Mouse (Mus musculus) midbrain, postnatal 0 days (tissue): Measurements from ENCODE around the gene Ube2d3. TPM values are rescaled to one million over a fixed set of nuclear protein-coding genes. Genes with fewer than 3 reads are reported as not detected.

Experiments
- ATAC-seq: fragments of 200-750 bp; cut with Nextera tagmentation; 2 replicates; pipeline ENCODE4 v1.8.0; 2017; ENCODE audit warnings: moderate number of reproducible peaks, mild to moderate bottlenecking, moderate TSS enrichment, moderate library complexity; ENCODE audit not compliant: low FRiP score
- DNase-seq: peaks from one replicate; pipeline ENCODE4 v3.0.0-alpha.2; 2015; ENCODE audit warnings: low spot score
- H3K27ac ChIP-seq: fragments of 300-500 bp; sonication (generic); 2 replicates; pipeline ENCODE4 v1.5.1; 2014; ENCODE audit warnings: low read depth, mild to moderate bottlenecking, low read length, mixed read lengths
- H3K27me3 ChIP-seq: fragments of 300-500 bp; sonication (generic); 2 replicates; pipeline ENCODE4 v1.6.1; 2014; ENCODE audit warnings: low read length, control low read depth, mixed read lengths; ENCODE audit not compliant: insufficient read depth
- H3K36me3 ChIP-seq: fragments of 300-500 bp; sonication (generic); 2 replicates; pipeline ENCODE4 v1.6.1; 2014; ENCODE audit warnings: low read length, control low read depth, mixed read lengths; ENCODE audit not compliant: insufficient read depth
- H3K4me1 ChIP-seq: fragments of 300-500 bp; sonication (generic); 2 replicates; pipeline ENCODE4 v1.6.1; 2014; ENCODE audit warnings: mild to moderate bottlenecking, control low read depth, antibody characterized with exemption, low read length, mixed read lengths; ENCODE audit not compliant: insufficient read depth
- H3K4me2 ChIP-seq: fragments of 300-500 bp; sonication (generic); 2 replicates; pipeline ENCODE4 v1.6.1; 2014; ENCODE audit warnings: low read depth, mild to moderate bottlenecking, low read length, mixed read lengths; ENCODE audit not compliant: poor library complexity, severe bottlenecking
- H3K4me3 ChIP-seq: fragments of 300-500 bp; sonication (generic); 2 replicates; pipeline ENCODE4 v1.5.1; 2014; ENCODE audit warnings: low read depth, mild to moderate bottlenecking, low read length, moderate library complexity
- H3K9ac ChIP-seq: fragments of 300-500 bp; sonication (generic); replicated peaks from 2 replicates; pipeline ENCODE4 v1.6.1; 2014; ENCODE audit warnings: mild to moderate bottlenecking, low read length, moderate library complexity, mixed read lengths; ENCODE audit not compliant: poor library complexity, severe bottlenecking
- H3K9me3 ChIP-seq: fragments of 300-500 bp; sonication (generic); 2 replicates; pipeline ENCODE4 v1.6.1; 2016; ENCODE audit warnings: low read length, control low read depth
- CTCF ChIP-seq: IDR thresholded peaks from 2 replicates; pipeline ENCODE4 v1.5.1; 2016; ENCODE audit warnings: antibody characterized with exemption, mild to moderate bottlenecking
- WGBS: fragments of 180-500 bp; shearing (Covaris S2); extraction: QIAGEN DNeasy Blood & Tissue Kit; methylation state at CpG from one replicate; pipeline ENCODE4 v1.1.7; 2014; 5-methylcytosine and 5-hydroxymethylcytosine counted together
- polyA plus RNA-seq: library from polyadenylated mRNA; unstranded; fragments of >200 nt; fragmentation: Nextera tagmentation; extraction: Ambion mirVana; gene quantifications from 2 replicates; pipeline ENCODE4 v1.2.1, GENCODE M21; 2015
- total RNA-seq: library from RNA; depleted of rRNA; stranded (reverse); fragments of >200 nt; gene quantifications from 2 replicates; pipeline ENCODE4 v1.2.3, GENCODE M21; 2014

Gene Ube2d3
- total and polyA plus RNA-seq, 2 experiments from 2014 or later, result 319 to 750 TPM

DNA sequence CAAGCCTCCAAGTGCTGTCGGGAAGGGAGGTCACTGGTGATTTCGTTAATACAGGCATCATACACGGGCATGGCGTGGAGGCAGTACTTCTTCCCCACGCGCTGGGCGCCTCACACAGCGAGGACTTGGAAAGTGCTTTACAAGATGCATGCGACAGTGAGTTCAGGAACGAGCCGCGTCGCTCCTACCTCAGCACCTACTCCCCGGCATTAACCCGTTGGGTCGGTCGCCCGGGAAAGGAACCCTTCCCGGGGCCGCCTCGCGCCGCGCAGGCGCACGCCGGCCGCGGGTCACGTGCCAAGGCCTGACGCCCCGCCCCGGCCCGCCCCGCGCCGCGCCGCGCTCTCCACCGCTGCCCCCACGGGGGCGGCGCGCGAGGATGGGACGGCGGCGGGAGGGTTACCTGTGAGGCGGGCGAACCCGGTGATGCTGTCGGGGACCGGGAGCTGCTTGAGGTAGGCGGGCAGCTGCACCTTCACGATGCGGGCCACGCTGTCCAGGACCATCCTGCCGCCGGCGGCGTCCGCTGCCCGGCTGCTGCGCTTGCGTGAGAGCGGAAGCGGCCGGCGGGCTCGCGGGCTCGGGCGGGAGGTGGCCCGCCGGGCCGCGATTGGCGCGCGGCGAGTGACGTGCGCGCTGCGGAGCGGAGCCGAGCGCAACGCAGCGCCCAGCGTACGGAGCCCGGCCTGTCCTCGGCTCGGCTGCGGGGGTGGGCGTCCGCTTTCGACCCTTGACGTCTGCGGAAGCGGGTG lies 14.9 kb upstream of the Ube2d3 start:
- WGBS, result under 1% methylated on average over 72 of the region's 103 CpGs
- H3K4me2 ChIP-seq, result peak overlapping the region; percentile 83
- H3K36me3 ChIP-seq, result no peaks in the 10 kb centered on the region
- DNase-seq (peak; percentile 92), ATAC-seq (peak; percentile 98)
- H3K9ac ChIP-seq, result peak overlapping the region; percentile 75
- H3K27me3 ChIP-seq, result no peaks in the 10 kb centered on the region
- peak overlapping the region; percentile 97 for H3K27ac ChIP-seq
- no peak for TF ChIP-seq CTCF
- no peaks in the 10 kb centered on the region for H3K9me3 ChIP-seq
- H3K4me3 ChIP-seq, result peak overlapping the region; percentile 70
- H3K4me1 ChIP-seq, result peaks cover 2% of the 10 kb centered on the region; the same call in 1 of the 2 replicates

DNA sequence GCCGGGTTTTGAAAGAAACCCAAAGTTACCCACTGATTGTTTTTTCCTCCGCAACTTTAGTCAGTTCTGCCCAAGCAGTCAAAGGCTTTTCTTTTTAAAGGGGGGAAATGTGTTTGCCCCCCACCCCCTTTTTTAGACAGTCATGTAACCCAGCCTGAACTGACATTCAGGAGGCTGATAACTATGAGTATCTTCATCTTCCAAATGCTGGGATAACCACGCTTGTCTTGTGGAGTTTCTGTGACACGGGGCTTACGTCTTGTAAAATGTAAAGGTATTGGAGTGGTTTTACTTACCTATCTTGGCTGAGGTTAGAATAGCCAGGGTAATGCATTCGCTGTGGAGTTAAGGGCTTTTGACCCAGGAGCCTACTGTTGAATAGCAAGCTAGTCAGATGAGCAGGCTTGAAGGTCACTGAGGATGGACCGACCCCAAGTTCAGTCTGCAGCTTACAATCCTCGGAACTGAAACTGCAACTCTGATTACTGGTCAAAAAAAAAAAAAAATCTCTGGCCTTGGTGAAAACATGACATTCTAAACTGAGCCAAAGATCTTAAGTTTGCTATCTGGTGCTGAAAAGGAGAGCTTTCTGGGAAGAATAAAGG lies 14.2 kb upstream of the Ube2d3 start, which contains the start of gene Cisd2:
Gene Cisd2, minus strand, starts transcription at position 318 of the 605 bp plus-strand sequence.
- peak within 1 kb of the TSS; percentile 70 for H3K4me3 ChIP-seq
- 3% methylated on average over 8 of the region's 8 CpGs for WGBS
- peaks cover 2% of the 10 kb centered on the region; the same call in 1 of the 2 replicates for H3K4me1 ChIP-seq
- ATAC-seq (peak; percentile 21), DNase-seq (no peak)
- H3K36me3 ChIP-seq, result no peaks in the 10 kb centered on the region
- H3K9me3 ChIP-seq, result no peaks in the 10 kb centered on the region
- peak within 1 kb of the TSS; percentile 75 for H3K9ac ChIP-seq
- H3K27ac ChIP-seq, result peak within 1 kb of the TSS; percentile 97
- no peak for TF ChIP-seq CTCF
- H3K4me2 ChIP-seq, result peak within 1 kb of the TSS; percentile 83
- no peaks in the 10 kb centered on the region for H3K27me3 ChIP-seq

DNA sequence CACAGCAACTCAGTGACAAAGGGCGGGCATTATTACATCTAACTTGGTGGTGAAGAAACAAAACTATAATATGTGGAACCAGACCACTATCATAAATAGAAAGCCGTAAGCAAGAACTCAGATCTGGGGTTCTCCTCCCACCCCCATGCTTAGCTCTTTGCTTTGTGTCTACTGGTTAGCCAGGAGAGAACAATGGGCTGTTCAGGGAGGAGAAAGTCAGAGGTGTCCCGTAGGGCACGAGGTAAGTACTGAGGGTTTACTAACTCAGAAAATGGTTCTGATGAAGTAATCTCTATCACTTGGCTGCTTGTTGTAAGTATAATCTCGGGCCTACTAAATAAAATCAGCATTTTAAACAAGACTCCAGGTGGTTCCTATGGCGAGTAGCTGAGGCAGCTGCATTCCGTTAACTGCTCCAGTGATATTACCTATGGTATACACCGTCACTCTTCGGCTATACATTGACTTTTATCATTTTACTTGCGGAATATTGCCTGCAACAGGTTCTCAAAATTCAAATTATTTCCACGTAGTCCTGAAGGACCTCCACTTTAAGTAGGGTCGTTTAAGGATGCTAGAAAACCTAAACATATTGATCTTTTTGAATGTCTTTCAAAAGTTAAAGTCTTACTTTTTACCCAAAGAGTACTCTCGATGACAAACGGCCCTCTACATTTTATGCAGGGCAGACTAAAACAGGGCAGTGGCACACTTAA lies 890 bp upstream of the Ube2d3 start:
- H3K27ac ChIP-seq, result peak overlapping the region; percentile 84
- 33% methylated on average over 14 of the region's 14 CpGs for WGBS
- DNase-seq, result no peak

GRCm38 (mm10) chr3:135438531-135438912 lies 573 bp downstream of the Ube2d3 start:
- ATAC-seq, result peak; percentile 87
- TF ChIP-seq CTCF, result no peak
- Histone ChIP-seq H3K9me3 (no peaks in the 10 kb centered on the region), H3K4me1 (no peaks in the 10 kb centered on the region; the same call in none of the 2 replicates), H3K9ac (peak overlapping the region; percentile 95), H3K27me3 (no peaks in the 10 kb centered on the region), H3K4me3 (peak overlapping the region; percentile 94), H3K36me3 (no peaks in the 10 kb centered on the region), H3K27ac (peak overlapping the region; percentile 100), H3K4me2 (peak overlapping the region; percentile 67)
- DNase-seq, result peak; percentile 94
- WGBS, result under 1% methylated on average over 33 of the region's 50 CpGs

More for the DNA sequence above, 890 bp upstream of the Ube2d3 start:
- Histone ChIP-seq H3K9me3 (no peaks in the 10 kb centered on the region), H3K4me3 (peak overlapping the region; percentile 94), H3K27me3 (no peaks in the 10 kb centered on the region), H3K9ac (peak overlapping the region; percentile 62), H3K36me3 (no peaks in the 10 kb centered on the region), H3K4me2 (peak overlapping the region; percentile 52), H3K4me1 (no peaks in the 10 kb centered on the region; the same call in none of the 2 replicates)
- no peak for TF ChIP-seq CTCF
- ATAC-seq, result no peak

DNA sequence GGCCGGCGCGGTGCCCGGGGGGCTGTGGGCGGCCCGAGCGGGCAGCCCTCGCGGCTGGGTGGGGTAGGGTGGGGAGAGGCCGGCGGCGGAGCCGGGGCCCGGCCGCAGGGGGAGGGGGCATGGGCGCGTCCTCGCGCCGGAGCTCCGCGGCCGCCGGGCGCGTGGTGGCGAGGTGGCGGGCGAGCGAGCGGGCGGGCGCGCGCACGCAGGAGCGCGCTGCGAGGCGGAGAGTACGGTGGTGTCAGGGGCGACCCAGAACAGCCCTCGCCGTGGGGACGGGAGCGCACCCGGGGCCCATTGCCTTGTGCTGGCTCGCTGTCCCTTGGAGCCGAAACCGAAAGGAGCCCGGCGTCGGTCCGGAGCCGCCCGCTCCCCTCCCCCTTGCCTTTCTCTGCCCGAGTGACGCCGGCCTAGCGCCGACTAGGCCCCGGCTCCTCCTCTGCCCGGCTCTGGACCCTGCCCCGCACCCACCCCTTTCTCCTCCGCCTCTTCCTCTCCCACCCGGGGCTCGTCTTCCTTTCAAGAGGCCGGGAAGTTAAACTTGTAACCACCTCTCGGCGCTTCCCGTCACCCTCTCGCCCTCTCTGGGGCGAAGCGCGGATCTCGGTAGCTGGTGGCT lies 1.1 kb downstream of the Ube2d3 start:
- Histone ChIP-seq H3K36me3 (no peaks in the 10 kb centered on the region), H3K4me1 (no peaks in the 10 kb centered on the region; the same call in none of the 2 replicates), H3K4me3 (peak overlapping the region; percentile 94), H3K9me3 (no peaks in the 10 kb centered on the region), H3K9ac (peak overlapping the region; percentile 95), H3K4me2 (peak overlapping the region; percentile 67), H3K27me3 (no peaks in the 10 kb centered on the region), H3K27ac (peak overlapping the region; percentile 100)
- ATAC-seq (peak; percentile 62), DNase-seq (peak; percentile 76)
- no peak for TF ChIP-seq CTCF
- 1% methylated on average over 30 of the region's 76 CpGs for WGBS
